Mouse (Mus musculus) stomach, postnatal 0 days (tissue): Measurements from ENCODE around the gene H2-Q10.

ENCODE experiments used
- CTCF ChIP-seq: IDR thresholded peaks from 2 replicates; pipeline ENCODE4 v1.5.1; 2016; ENCODE audit warnings: antibody characterized with exemption, low read depth, mild to moderate bottlenecking, moderate library complexity
- EP300 ChIP-seq: optimal IDR thresholded peaks from 2 replicates; pipeline ENCODE3; 2016; ENCODE audit warnings: antibody characterized with exemption

GRCm38 (mm10) chr17:35502762-35503161 is 32.9 kb downstream of the H2-Q10 start:
- TF ChIP-seq CTCF (no peak), EP300 (no peak)
